Mouse (Mus musculus): Measurements from ENCODE around the gene Cplx1. TPM values are rescaled to one million over a fixed set of nuclear protein-coding genes. Genes with fewer than 3 reads are reported as not detected.

Cplx1 gene
- not detected in 2 replicates for total RNA-seq (2023)

DNA sequence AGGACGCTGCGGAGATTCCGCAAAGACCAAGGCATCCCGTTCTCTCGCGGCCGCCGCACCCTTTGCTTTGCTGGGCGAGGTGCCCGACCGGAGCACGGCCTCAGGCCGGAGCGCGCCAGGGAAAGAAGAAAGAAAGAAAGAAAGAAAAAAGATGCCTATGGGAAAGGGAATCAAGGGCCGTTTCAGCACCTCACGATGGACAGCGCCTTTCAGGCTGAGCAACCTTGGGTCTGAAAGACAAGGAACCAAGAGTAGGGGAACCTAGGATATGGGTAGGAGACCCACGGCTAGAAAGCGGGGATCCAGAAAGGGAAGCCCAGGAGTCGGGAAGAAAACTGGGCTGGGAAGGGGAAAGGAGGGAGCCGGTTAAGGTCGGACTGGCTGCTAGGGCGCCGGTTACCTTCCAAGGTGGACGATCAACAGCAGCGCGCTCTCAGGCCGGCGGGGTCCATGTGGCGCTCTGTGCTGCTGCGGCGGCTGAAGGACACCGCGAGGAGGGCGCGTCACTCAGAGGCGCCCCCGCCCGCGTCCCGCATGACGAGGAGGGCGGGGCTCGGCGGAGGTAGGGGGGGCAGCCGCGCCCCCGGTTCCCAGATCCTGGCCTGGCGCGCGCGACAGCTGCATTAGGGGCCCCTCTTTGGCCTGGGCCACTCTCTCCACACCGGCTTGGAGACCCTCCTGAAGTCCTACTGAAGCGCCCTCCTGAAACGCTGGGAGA is at the start of gene Cplx1:
Gene Cplx1, minus strand, starts transcription at position 536 of the 718 bp plus-strand sequence.

Other genes with a start within 250 kb of the Cplx1 start
- 1.1 and 1.5 TPM in 2 replicates for gene Pigg, start 237.4 kb downstream of the Cplx1 start, total RNA-seq (2023)
- gene Gm42517, start 182.1 kb downstream of the Cplx1 start, total RNA-seq (2023), result 0.20 TPM in 1 of 2 replicates, not detected in the other
- gene Pde6b, start 161.6 kb downstream of the Cplx1 start, total RNA-seq (2023), result not detected in 2 replicates
- gene Atp5k, start 115.6 kb downstream of the Cplx1 start, total RNA-seq (2023), result 49.6 and 66.6 TPM in 2 replicates
- 12.2 and 13.4 TPM in 2 replicates for gene Mfsd7a, start 101.1 kb downstream of the Cplx1 start, total RNA-seq (2023)
- gene Pcgf3, start 88.8 kb downstream of the Cplx1 start, total RNA-seq (2023), result 11.1 and 14.6 TPM in 2 replicates
- 115 and 124 TPM in 2 replicates for gene Gak, start 79.7 kb upstream of the Cplx1 start, total RNA-seq (2023)
- gene Tmem175, start 79.7 kb upstream of the Cplx1 start, total RNA-seq (2023), result 10.3 and 13.5 TPM in 2 replicates
- 12.8 and 18.0 TPM in 2 replicates for gene Idua, start 110.3 kb upstream of the Cplx1 start, total RNA-seq (2023)
- gene Dgkq, start 119.6 kb upstream of the Cplx1 start, total RNA-seq (2023), result 9.8 and 18.2 TPM in 2 replicates
- 0.16 TPM in 2 replicates for gene Slc26a1, start 125.5 kb upstream of the Cplx1 start, total RNA-seq (2023)
- gene Fgfrl1, start 142.4 kb upstream of the Cplx1 start, total RNA-seq (2023), result 0.64 and 1.9 TPM in 2 replicates
- not detected in 2 replicates for gene Rnf212, start 225.0 kb upstream of the Cplx1 start, total RNA-seq (2023)
- gene Tmed11, start 245.3 kb upstream of the Cplx1 start, total RNA-seq (2023), result not detected in 2 replicates